Mouse (Mus musculus): ENCODE data around the gene Bhlha15. TPM values are rescaled to one million over a fixed set of nuclear protein-coding genes. Genes with fewer than 3 reads are reported as not detected.

The Bhlha15 gene
- polyA plus RNA-seq, 1 experiment from 2014 or later = 3.9 TPM

- no peak overlapping the region for H3K4me2 ChIP-seq (ENCODE audit: low read length)
- DNase-seq (ENCODE audit: low spot score) (no peak), ATAC-seq (replicated peaks; ENCODE audit: low FRiP score, low TSS enrichment, low read depth) (no peak)
- WGBS = 84% methylated on average over 7 of the region's 7 CpGs
- no peak overlapping the region for H3K9ac ChIP-seq (ENCODE audit: low read length)
- no peak overlapping the region for H3K4me3 ChIP-seq (ENCODE audit: low read depth, low read length)
- no peak overlapping the region for H3K27ac ChIP-seq (ENCODE audit: low read depth)
- H3K9me3 ChIP-seq (ENCODE audit: control insufficient read depth, low read length) = no peaks in the 10 kb centered on the region
- H3K36me3 ChIP-seq (ENCODE audit: control insufficient read depth, insufficient read depth, low read length) = no peaks in the 10 kb centered on the region
- H3K4me1 ChIP-seq (replicated peaks; ENCODE audit: control insufficient read depth, insufficient read depth, low read length) = no peaks in the 10 kb centered on the region
- no peaks in the 10 kb centered on the region for H3K27me3 ChIP-seq (replicated peaks; ENCODE audit: control insufficient read depth, insufficient read depth, low read length)
Observed at GRCm38 (mm10) chr5:144230216-144230615, 40.1 kb downstream of the Bhlha15 start.

GRCm38 (mm10) chr5:144231410-144231809 lies 41.3 kb downstream of the Bhlha15 start:
- Histone ChIP-seq H3K4me3 (ENCODE audit: low read depth, low read length) (no peak overlapping the region), H3K4me1 (replicated peaks; ENCODE audit: control insufficient read depth, insufficient read depth, low read length) (no peaks in the 10 kb centered on the region), H3K9ac (ENCODE audit: low read length) (no peak overlapping the region), H3K27ac (ENCODE audit: low read depth) (no peak overlapping the region), H3K27me3 (replicated peaks; ENCODE audit: control insufficient read depth, insufficient read depth, low read length) (no peaks in the 10 kb centered on the region), H3K9me3 (ENCODE audit: control insufficient read depth, low read length) (no peaks in the 10 kb centered on the region), H3K4me2 (ENCODE audit: low read length) (no peak overlapping the region), H3K36me3 (ENCODE audit: control insufficient read depth, insufficient read depth, low read length) (no peaks in the 10 kb centered on the region)
- no peak for ATAC-seq (replicated peaks; ENCODE audit: low FRiP score, low TSS enrichment, low read depth)
- no peak for DNase-seq (ENCODE audit: low spot score)
- WGBS = 77% methylated on average over 1 of the region's 1 CpGs

DNA sequence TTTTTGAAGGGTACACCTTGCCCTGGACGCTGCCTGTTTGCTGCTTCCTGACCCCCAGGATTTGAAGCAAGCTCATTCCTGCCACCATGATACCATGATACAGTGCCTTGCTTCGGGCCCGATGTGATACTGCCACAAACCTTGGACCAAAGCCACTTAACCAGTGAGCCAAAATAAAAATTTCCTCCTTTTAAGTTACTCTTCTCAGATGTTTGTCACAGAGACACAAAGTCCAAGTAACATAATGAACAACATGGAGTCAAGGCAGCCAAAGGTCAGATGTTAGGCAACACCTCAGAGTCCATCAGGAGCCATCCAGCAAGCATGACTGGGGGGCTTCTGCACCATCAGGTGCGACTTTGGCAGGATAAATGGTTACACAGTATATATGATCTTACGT lies 42.4 kb downstream of the Bhlha15 start:
- H3K9me3 ChIP-seq (ENCODE audit: control insufficient read depth, low read length) = no peaks in the 10 kb centered on the region
- whole genome bisulfite sequencing = 84% methylated on average over 5 of the region's 5 CpGs
- no peaks in the 10 kb centered on the region for H3K36me3 ChIP-seq (ENCODE audit: control insufficient read depth, insufficient read depth, low read length)
- H3K27me3 ChIP-seq (replicated peaks; ENCODE audit: control insufficient read depth, insufficient read depth, low read length) = no peaks in the 10 kb centered on the region
- H3K4me3 ChIP-seq (ENCODE audit: low read depth, low read length) = no peak overlapping the region
- H3K27ac ChIP-seq (ENCODE audit: low read depth) = no peak overlapping the region
- no peak overlapping the region for H3K4me2 ChIP-seq (ENCODE audit: low read length)
- ATAC-seq (replicated peaks; ENCODE audit: low FRiP score, low TSS enrichment, low read depth) (no peak), DNase-seq (ENCODE audit: low spot score) (no peak)
- H3K9ac ChIP-seq (ENCODE audit: low read length) = no peak overlapping the region
- no peaks in the 10 kb centered on the region for H3K4me1 ChIP-seq (replicated peaks; ENCODE audit: control insufficient read depth, insufficient read depth, low read length)

GRCm38 (mm10) chr5:144234222-144234621 lies 44.1 kb downstream of the Bhlha15 start:
- Histone ChIP-seq H3K27ac (ENCODE audit: low read depth) (no peak overlapping the region), H3K4me2 (ENCODE audit: low read length) (no peak overlapping the region), H3K4me3 (ENCODE audit: low read depth, low read length) (no peak overlapping the region), H3K9ac (ENCODE audit: low read length) (no peak overlapping the region), H3K27me3 (replicated peaks; ENCODE audit: control insufficient read depth, insufficient read depth, low read length) (no peaks in the 10 kb centered on the region), H3K4me1 (replicated peaks; ENCODE audit: control insufficient read depth, insufficient read depth, low read length) (no peaks in the 10 kb centered on the region), H3K9me3 (ENCODE audit: control insufficient read depth, low read length) (no peaks in the 10 kb centered on the region), H3K36me3 (ENCODE audit: control insufficient read depth, insufficient read depth, low read length) (no peaks in the 10 kb centered on the region)
- WGBS = 75% methylated on average over 6 of the region's 6 CpGs
- ATAC-seq (replicated peaks; ENCODE audit: low FRiP score, low TSS enrichment, low read depth) = no peak
- DNase-seq (ENCODE audit: low spot score) = no peak

GRCm38 (mm10) chr5:144234714-144235113 lies 44.6 kb downstream of the Bhlha15 start:
- no peak overlapping the region for H3K9ac ChIP-seq (ENCODE audit: low read length)
- H3K4me3 ChIP-seq (ENCODE audit: low read depth, low read length) = no peak overlapping the region
- H3K9me3 ChIP-seq (ENCODE audit: control insufficient read depth, low read length) = no peaks in the 10 kb centered on the region
- DNase-seq (ENCODE audit: low spot score) = no peak
- no peak for ATAC-seq (replicated peaks; ENCODE audit: low FRiP score, low TSS enrichment, low read depth)
- H3K4me1 ChIP-seq (replicated peaks; ENCODE audit: control insufficient read depth, insufficient read depth, low read length) = no peaks in the 10 kb centered on the region
- no peaks in the 10 kb centered on the region for H3K27me3 ChIP-seq (replicated peaks; ENCODE audit: control insufficient read depth, insufficient read depth, low read length)
- no peaks in the 10 kb centered on the region for H3K36me3 ChIP-seq (ENCODE audit: control insufficient read depth, insufficient read depth, low read length)
- WGBS = 90% methylated on average over 7 of the region's 7 CpGs
- H3K27ac ChIP-seq (ENCODE audit: low read depth) = no peak overlapping the region
- H3K4me2 ChIP-seq (ENCODE audit: low read length) = no peak overlapping the region

DNA sequence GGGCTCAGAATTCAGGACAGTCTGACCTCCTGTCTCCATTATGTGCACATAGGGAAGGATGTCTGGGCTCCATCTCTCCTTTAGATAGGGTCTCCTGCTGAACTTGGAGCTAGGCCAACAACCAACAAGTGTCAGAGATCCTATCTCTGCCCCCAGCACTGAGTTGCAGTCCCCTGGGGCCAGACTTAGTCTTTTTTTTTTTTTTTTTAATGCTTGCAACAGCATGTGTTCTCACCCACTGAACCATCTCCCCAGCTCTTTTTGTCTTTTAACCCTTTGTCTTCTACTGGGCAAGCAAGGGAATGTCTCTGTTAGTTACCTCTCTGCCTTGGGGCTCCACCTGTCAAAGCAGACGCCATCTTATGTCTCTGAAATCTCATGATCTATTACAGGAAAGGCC lies 48.9 kb downstream of the Bhlha15 start:
- DNase-seq (ENCODE audit: low spot score) (no peak), ATAC-seq (replicated peaks; ENCODE audit: low FRiP score, low TSS enrichment, low read depth) (no peak)
- Histone ChIP-seq H3K9me3 (ENCODE audit: control insufficient read depth, low read length) (no peaks in the 10 kb centered on the region), H3K4me3 (ENCODE audit: low read depth, low read length) (no peak overlapping the region), H3K9ac (ENCODE audit: low read length) (no peak overlapping the region), H3K27me3 (replicated peaks; ENCODE audit: control insufficient read depth, insufficient read depth, low read length) (no peaks in the 10 kb centered on the region), H3K4me1 (replicated peaks; ENCODE audit: control insufficient read depth, insufficient read depth, low read length) (no peaks in the 10 kb centered on the region), H3K36me3 (ENCODE audit: control insufficient read depth, insufficient read depth, low read length) (no peaks in the 10 kb centered on the region), H3K4me2 (ENCODE audit: low read length) (no peak overlapping the region), H3K27ac (ENCODE audit: low read depth) (no peak overlapping the region)
- WGBS = 70% methylated on average over 1 of the region's 1 CpGs

Other genes with a start within 250 kb of the Bhlha15 start
- gene Ccz1, start 175.4 kb upstream of the Bhlha15 start, polyA plus RNA-seq (2014; fragmentation: Nextera tagmentation; extraction: Ambion mirVana) = 73.6 and 82.8 TPM in 2 replicates
- gene Ocm, start 163.6 kb upstream of the Bhlha15 start, polyA plus RNA-seq (2014; fragmentation: Nextera tagmentation; extraction: Ambion mirVana) = 0.30 TPM in 1 of 2 replicates, not detected in the other
- gene Lmtk2, start 89.8 kb upstream of the Bhlha15 start, polyA plus RNA-seq (2014; fragmentation: Nextera tagmentation; extraction: Ambion mirVana) = 5.2 and 5.9 TPM in 2 replicates
- gene Tecpr1, start 33.3 kb downstream of the Bhlha15 start, polyA plus RNA-seq (2014; fragmentation: Nextera tagmentation; extraction: Ambion mirVana) = 18.9 and 19.4 TPM in 2 replicates
- 103 and 118 TPM in 2 replicates for gene Bri3, start 54.2 kb downstream of the Bhlha15 start, polyA plus RNA-seq (2014; fragmentation: Nextera tagmentation; extraction: Ambion mirVana)
- gene Baiap2l1, start 167.8 kb downstream of the Bhlha15 start, polyA plus RNA-seq (2014; fragmentation: Nextera tagmentation; extraction: Ambion mirVana) = 12.6 and 16.7 TPM in 2 replicates